Mouse (Mus musculus) lung, postnatal 0 days (tissue): ENCODE data around the gene Plcxd3.

Experiments
- CTCF ChIP-seq: IDR thresholded peaks from 2 replicates; pipeline ENCODE4 v1.5.1; 2016; ENCODE audit warnings: antibody characterized with exemption, mild to moderate bottlenecking
- EP300 ChIP-seq: IDR thresholded peaks from 2 replicates; pipeline ENCODE4 v1.6.1; 2016; ENCODE audit warnings: antibody characterized with exemption, mild to moderate bottlenecking, control low read depth

DNA sequence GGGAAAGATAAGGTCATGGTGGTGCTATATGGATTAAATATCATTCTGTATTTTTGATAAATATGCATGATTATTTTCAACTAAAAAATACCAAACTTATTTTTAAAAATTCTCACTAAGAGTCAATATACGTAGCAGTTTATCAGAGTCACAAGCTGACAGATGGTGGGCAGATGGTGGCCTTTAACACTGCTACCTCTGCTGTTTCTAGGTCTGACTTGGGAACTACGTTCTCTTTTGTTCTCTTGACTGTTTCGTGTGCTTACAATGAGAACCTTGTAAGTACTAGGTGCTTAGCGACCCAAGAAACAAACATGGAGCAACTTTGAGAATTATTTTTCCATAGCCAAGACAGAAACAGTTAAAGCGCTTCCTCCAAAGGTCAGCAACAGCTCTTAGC lies 183.8 kb downstream of the Plcxd3 start:
- no peak for TF ChIP-seq EP300
- no peak for TF ChIP-seq CTCF
